Mouse (Mus musculus) embryo, embryonic 10.5 days (tissue): Measurements from ENCODE around the gene Serpinb11.

Experiments
- DNase-seq: peaks from one replicate; pipeline ENCODE4 v3.0.0-alpha.2; 2015; ENCODE audit warnings: low spot score

Gene Serpinb11

GRCm38 (mm10) chr1:107360898-107361297 is at the start of gene Serpinb11:
TSS of gene Serpinb11 (plus strand) at chr1:107361198.
- no peak for DNase-seq

GRCm38 (mm10) chr1:107345979-107346378 is 15.0 kb upstream of the Serpinb11 start:
- no peak for DNase-seq

- no peak for DNase-seq
These were observed 14.2 kb upstream of the Serpinb11 start for GRCm38 (mm10) chr1:107346788-107347187.

- DNase-seq = no peak
These were observed 10.6 kb upstream of the Serpinb11 start for GRCm38 (mm10) chr1:107350392-107350791.

GRCm38 (mm10) chr1:107351115-107351514 is 9.9 kb upstream of the Serpinb11 start:
- DNase-seq = no peak

GRCm38 (mm10) chr1:107353046-107353445 is 8.0 kb upstream of the Serpinb11 start:
- DNase-seq = peak; percentile 8

- DNase-seq = no peak
These were observed 5.0 kb downstream of the Serpinb11 start for GRCm38 (mm10) chr1:107365973-107366372.

GRCm38 (mm10) chr1:107368944-107369343 is 7.9 kb downstream of the Serpinb11 start:
- no peak for DNase-seq

GRCm38 (mm10) chr1:107376952-107377351 is 16.0 kb downstream of the Serpinb11 start:
- DNase-seq = no peak

GRCm38 (mm10) chr1:107378368-107378767 is 17.4 kb downstream of the Serpinb11 start:
- no peak for DNase-seq

- no peak for DNase-seq
These were observed 20.5 kb downstream of the Serpinb11 start for GRCm38 (mm10) chr1:107381491-107381890.

GRCm38 (mm10) chr1:107382404-107382803 is 21.4 kb downstream of the Serpinb11 start:
- no peak for DNase-seq

- DNase-seq = no peak
These were observed 23.5 kb downstream of the Serpinb11 start for GRCm38 (mm10) chr1:107384532-107384931.

- DNase-seq = no peak
These were observed 28.8 kb downstream of the Serpinb11 start for GRCm38 (mm10) chr1:107389753-107390152.

GRCm38 (mm10) chr1:107397481-107397880 is 36.5 kb downstream of the Serpinb11 start:
- DNase-seq = no peak

- DNase-seq = no peak
These were observed 38.4 kb downstream of the Serpinb11 start, which contains the start of gene Serpinb7 for GRCm38 (mm10) chr1:107399355-107399754. TSS of gene Serpinb7 (plus strand) at chr1:107399655.

- no peak for DNase-seq
These were observed 41.1 kb downstream of the Serpinb11 start for GRCm38 (mm10) chr1:107402082-107402481.

GRCm38 (mm10) chr1:107414650-107415049 is 53.7 kb downstream of the Serpinb11 start:
- DNase-seq = no peak

GRCm38 (mm10) chr1:107422487-107422886 is 61.5 kb downstream of the Serpinb11 start:
- no peak for DNase-seq
